Mouse (Mus musculus): ENCODE data around the gene Tmem45b. TPM values are rescaled to one million over a fixed set of nuclear protein-coding genes. Genes with fewer than 3 reads are reported as not detected.

Gene Tmem45b
- total RNA-seq, 1 experiment from 2014 or later, result not detected

- peak; percentile 78 for ATAC-seq (replicated peaks; ENCODE audit: low read depth, poor library complexity, severe bottlenecking)
These were observed 52.1 kb downstream of the Tmem45b start for GRCm38 (mm10) chr9:31412165-31412564.

- ATAC-seq (replicated peaks; ENCODE audit: low read depth, poor library complexity, severe bottlenecking), result peak; percentile 67
These were observed 59.0 kb downstream of the Tmem45b start for GRCm38 (mm10) chr9:31405217-31405616.

- ATAC-seq (replicated peaks; ENCODE audit: low read depth, poor library complexity, severe bottlenecking), result no peak
These were observed 60.0 kb downstream of the Tmem45b start for GRCm38 (mm10) chr9:31404311-31404710.

- ATAC-seq (replicated peaks; ENCODE audit: low read depth, poor library complexity, severe bottlenecking), result peak; percentile 85
These were observed 63.8 kb downstream of the Tmem45b start for GRCm38 (mm10) chr9:31400441-31400840.

GRCm38 (mm10) chr9:31387206-31387605, 77.1 kb downstream of the Tmem45b start:
- no peak for ATAC-seq (replicated peaks; ENCODE audit: low read depth, poor library complexity, severe bottlenecking)

GRCm38 (mm10) chr9:31386368-31387180, 77.7 kb downstream of the Tmem45b start:
- peak; percentile 32 for ATAC-seq (replicated peaks; ENCODE audit: low read depth, poor library complexity, severe bottlenecking)

GRCm38 (mm10) chr9:31385947-31386354, 78.3 kb downstream of the Tmem45b start, which contains the start of gene Nfrkb:
TSS of gene Nfrkb (plus strand) at chr9:31386192.
- peak; percentile 99 for ATAC-seq (replicated peaks; ENCODE audit: low read depth, poor library complexity, severe bottlenecking)

GRCm38 (mm10) chr9:31385500-31385869, 78.8 kb downstream of the Tmem45b start:
- peak; percentile 27; the same call in 1 of the 2 replicates for ATAC-seq (replicated peaks; ENCODE audit: low read depth, poor library complexity, severe bottlenecking)

GRCm38 (mm10) chr9:31384786-31385499, 79.3 kb downstream of the Tmem45b start:
- ATAC-seq (replicated peaks; ENCODE audit: low read depth, poor library complexity, severe bottlenecking), result no peak

GRCm38 (mm10) chr9:31376661-31377060, 87.6 kb downstream of the Tmem45b start:
- ATAC-seq (replicated peaks; ENCODE audit: low read depth, poor library complexity, severe bottlenecking), result no peak

Other genes starting within 250 kb of the Tmem45b start
- gene Prdm10, start 183.9 kb downstream of the Tmem45b start, total RNA-seq (2017), result 9.4 and 11.4 TPM in 2 replicates
- gene Nfrkb, start 78.3 kb downstream of the Tmem45b start, total RNA-seq (2017), result 25.0 and 29.0 TPM in 2 replicates